10 mouse cellular contexts compared by ENCODE assay signal in genomic region chr8:110218511-110218910, GRCm38 (mm10). TPM values are rescaled to one million over a fixed set of nuclear protein-coding genes. Genes with fewer than 3 reads are reported as not detected.
DNase-seq lines count a peak whose midpoint lies in the region; ATAC-seq and TF ChIP-seq lines count a peak whose summit lies in the region.
"Had no signal": no experiment of that assay in that cellular context is flagged by ENCODE, and none has a peak within 500 bp of the region (broad histone marks: within the 10 kb centered on the region; RNA-seq: fewer than 3 reads in every experiment).

No protein-coding gene starts in this region.

- no peak for TF ChIP-seq CTCF in MEL (IDR thresholded peaks at IDR 0.05 in 2 of 3, conservative IDR thresholded peaks at IDR 0.05 in 1 of 3; ENCODE audit: control insufficient read depth in 1 of 3, insufficient read depth in 1 of 3, low read depth in 2 of 3, low read length in 3 of 3, poor library complexity in 1 of 3, severe bottlenecking in 1 of 3)
- TF ChIP-seq CTCF in thymus, adult 2 months (IDR thresholded peaks at IDR 0.05; ENCODE audit: borderline replicate concordance, control insufficient read depth, extremely low read depth, insufficient read depth, low read length, poor library complexity): no peak
- TF ChIP-seq CTCF in cerebellum, adult 2 months (IDR thresholded peaks at IDR 0.05; ENCODE audit: borderline replicate concordance, insufficient read depth, low read depth, low read length): no peak

- peaks cover 28% of the 10 kb centered on the region for H3K79me2 ChIP-seq in MEL (ENCODE audit: control insufficient read depth, insufficient read depth, low read length, poor library complexity)

- DNase-seq in heart, embryonic 10.5 days (ENCODE audit: low spot score): no peak
- DNase-seq in heart, postnatal 14 days: no peak
- DNase-seq in MEL (ENCODE audit: low read depth, low spot score): peak; percentile 72
- no peak for DNase-seq in hindbrain, embryonic 14.5 days (ENCODE audit: low spot score)
- no peak for DNase-seq in thymus, adult 2 months
- no peak for DNase-seq in cerebellum, adult 2 months
- DNase-seq in kidney, adult 11 months: no peak
- DNase-seq: right cerebral cortex, postnatal 4 days had no signal

- peak; percentile 8 to 33; a peak in 1 of 4 replicates for TF ChIP-seq EP300 in MEL (IDR thresholded peaks at IDR 0.05; ENCODE audit: low read depth in 1 of 2, low read length in 2 of 2)

- ATAC-seq in hindbrain, embryonic 14.5 days (ENCODE audit: low FRiP score): no peak
- ATAC-seq in midbrain, embryonic 12.5 days (ENCODE audit: low FRiP score, low read depth): no peak

- 69% methylated on average over 5 of the region's 5 CpGs for WGBS in heart, embryonic 10.5 days
- WGBS in hindbrain, embryonic 14.5 days: 81% methylated on average over 5 of the region's 5 CpGs
- 76% methylated on average over 5 of the region's 5 CpGs for WGBS in midbrain, embryonic 12.5 days
- WGBS in thymus, adult 2 months: 19% methylated on average over 5 of the region's 5 CpGs
- WGBS in cerebellum, adult 2 months: 60% methylated on average over 5 of the region's 5 CpGs

- no peak for TF ChIP-seq POLR2A in MEL (IDR thresholded peaks at IDR 0.05; ENCODE audit: control insufficient read depth in 1 of 2, insufficient read depth in 1 of 2, low read depth in 1 of 2, low read length in 2 of 2, poor library complexity in 1 of 2)
- TF ChIP-seq POLR2A in thymus, adult 2 months (IDR thresholded peaks at IDR 0.05; ENCODE audit: control insufficient read depth, extremely low read depth, insufficient read depth, low read length, poor library complexity): no peak
- no peak for TF ChIP-seq POLR2A in cerebellum, adult 2 months (IDR thresholded peaks at IDR 0.05; ENCODE audit: borderline replicate concordance, insufficient read depth, low read length)

- no peak for TF ChIP-seq RAD21 in MEL (IDR thresholded peaks at IDR 0.05; ENCODE audit: low read depth, low read length)

- no peaks in the 10 kb centered on the region for H3K27me3 ChIP-seq in heart, embryonic 10.5 days (ENCODE audit: insufficient read depth, poor library complexity, severe bottlenecking)
- H3K27me3 ChIP-seq in MEL (ENCODE audit: control insufficient read depth in 1 of 2, insufficient read depth in 2 of 2, low read length in 2 of 2): no peaks in the 10 kb centered on the region
- H3K27me3 ChIP-seq in hindbrain, embryonic 14.5 days (ENCODE audit: control insufficient read depth, insufficient read depth, low read length): no peaks in the 10 kb centered on the region
- H3K27me3 ChIP-seq in midbrain, embryonic 12.5 days: no peaks in the 10 kb centered on the region
- H3K27me3 ChIP-seq in thymus, adult 2 months (ENCODE audit: control insufficient read depth, insufficient read depth, low read length): no peaks in the 10 kb centered on the region
- no peaks in the 10 kb centered on the region for H3K27me3 ChIP-seq in cerebellum, adult 2 months (ENCODE audit: control insufficient read depth, insufficient read depth, low read length)

- H3K9ac ChIP-seq in MEL (ENCODE audit: control insufficient read depth, low read depth, low read length, poor library complexity, severe bottlenecking): peak overlapping the region; percentile 73
- peak overlapping the region; percentile 64 for H3K9ac ChIP-seq in hindbrain, embryonic 14.5 days
- peak overlapping the region; percentile 49; the same call in 1 of the 2 replicates for H3K9ac ChIP-seq in midbrain, embryonic 12.5 days (replicated peaks)

- H3K4me3 ChIP-seq in heart, embryonic 10.5 days: peak overlapping the region; percentile 76
- peak overlapping the region; percentile 68 to 77 for H3K4me3 ChIP-seq in MEL (ENCODE audit: control insufficient read depth in 1 of 2, insufficient read depth in 1 of 2, low read depth in 2 of 2, low read length in 2 of 2)
- peak overlapping the region; percentile 57 for H3K4me3 ChIP-seq in hindbrain, embryonic 14.5 days (replicated peaks; ENCODE audit: low read length)
- peak overlapping the region; percentile 65 for H3K4me3 ChIP-seq in midbrain, embryonic 12.5 days
- no peak overlapping the region for H3K4me3 ChIP-seq in thymus, adult 2 months (ENCODE audit: control insufficient read depth, insufficient read depth, low read length)
- H3K4me3 ChIP-seq in cerebellum, adult 2 months (replicated peaks; ENCODE audit: insufficient read depth, low read depth, low read length): no peak overlapping the region

- H3K4me1 ChIP-seq in heart, embryonic 10.5 days: peaks cover 11% of the 10 kb centered on the region
- peaks cover 0 to 11% of the 10 kb centered on the region in 2 experiments; a peak in 2 of 4 replicates for H3K4me1 ChIP-seq in MEL (ENCODE audit: control insufficient read depth in 1 of 2, insufficient read depth in 2 of 2, low read length in 2 of 2)
- peaks cover 22% of the 10 kb centered on the region for H3K4me1 ChIP-seq in hindbrain, embryonic 14.5 days (replicated peaks; ENCODE audit: control insufficient read depth, insufficient read depth, low read length)
- H3K4me1 ChIP-seq in midbrain, embryonic 12.5 days: peaks cover 13% of the 10 kb centered on the region
- H3K4me1 ChIP-seq in thymus, adult 2 months (replicated peaks; ENCODE audit: control insufficient read depth, insufficient read depth, low read length): no peaks in the 10 kb centered on the region; the same call in 1 of the 2 replicates
- H3K4me1 ChIP-seq in cerebellum, adult 2 months (ENCODE audit: control insufficient read depth, insufficient read depth, low read length): peaks cover 4% of the 10 kb centered on the region

- peaks cover 28% of the 10 kb centered on the region for H3K36me3 ChIP-seq in heart, embryonic 10.5 days
- peaks cover 6 to 13% of the 10 kb centered on the region in 2 experiments for H3K36me3 ChIP-seq in MEL (ENCODE audit: control insufficient read depth in 1 of 2, insufficient read depth in 2 of 2, low read length in 2 of 2)
- H3K36me3 ChIP-seq in hindbrain, embryonic 14.5 days (replicated peaks; ENCODE audit: control insufficient read depth, insufficient read depth): peaks cover 28% of the 10 kb centered on the region
- peaks cover 28% of the 10 kb centered on the region for H3K36me3 ChIP-seq in midbrain, embryonic 12.5 days
- H3K36me3 ChIP-seq in thymus, adult 2 months (ENCODE audit: control insufficient read depth, insufficient read depth, low read length): peaks cover 19% of the 10 kb centered on the region

- no peaks in the 10 kb centered on the region for H3K9me3 ChIP-seq in heart, embryonic 10.5 days
- H3K9me3 ChIP-seq in MEL (replicated peaks; ENCODE audit: insufficient read depth, low read length): no peaks in the 10 kb centered on the region
- no peaks in the 10 kb centered on the region for H3K9me3 ChIP-seq in hindbrain, embryonic 14.5 days (ENCODE audit: control insufficient read depth, low read length)
- H3K9me3 ChIP-seq in midbrain, embryonic 12.5 days: no peaks in the 10 kb centered on the region

- H3K4me2 ChIP-seq in hindbrain, embryonic 14.5 days (replicated peaks): peak overlapping the region; percentile 90
- peak overlapping the region; percentile 77 for H3K4me2 ChIP-seq in midbrain, embryonic 12.5 days (replicated peaks)

- intact Hi-C loops in heart, postnatal 14 days (cut with DNase I): no loop called here

- H3K27ac ChIP-seq in heart, embryonic 10.5 days: no peak overlapping the region
- peak overlapping the region; percentile 59 for H3K27ac ChIP-seq in MEL (ENCODE audit: control insufficient read depth, low read depth, low read length)
- no peak overlapping the region for H3K27ac ChIP-seq in hindbrain, embryonic 14.5 days
- H3K27ac ChIP-seq in midbrain, embryonic 12.5 days (replicated peaks): no peak overlapping the region
- no peak overlapping the region for H3K27ac ChIP-seq in thymus, adult 2 months (ENCODE audit: control insufficient read depth, insufficient read depth, low read length)
- H3K27ac ChIP-seq in cerebellum, adult 2 months (ENCODE audit: insufficient read depth, low read length): no peak overlapping the region

TF ChIP-seq in MEL, 35 proteins besides CTCF, POLR2A, EP300 and RAD21 (continues in another document):
- TF ChIP-seq ELF1 (IDR thresholded peaks at IDR 0.05; ENCODE audit: low read depth, low read length) (no peak), GABPA (IDR thresholded peaks at IDR 0.05; ENCODE audit: low read depth, low read length) (no peak), SMC3 (IDR thresholded peaks at IDR 0.05; ENCODE audit: low read depth, low read length) (no peak)

RNA-seq across cellular contexts. Expression of gene Cmtr2, which starts 3.0 kb away (rescaled TPM):
- 6.4 and 7.6 TPM in 2 replicates for polyA plus RNA-seq in heart, embryonic 10.5 days (2016; fragmentation: Nextera tagmentation; extraction: Ambion mirVana)
- 1 to 10 TPM; 2.6 to 2.9 TPM for total RNA-seq in heart, postnatal 14 days (2021)
- total RNA-seq in MEL (2012; rRNA removed): 17.2 and 23.5 TPM in 2 replicates
- polyA plus RNA-seq in MEL (2012; ENCODE audit: insufficient read depth in 1 of 2, insufficient read length in 2 of 2, low read depth in 1 of 2, low replicate concordance in 2 of 2, missing spikeins in 1 of 2): 10 to 100 TPM in 1 of 2 experiments, not detected in 1; 11.6 TPM
- 10.8 and 12.3 TPM in 2 replicates for polyA plus RNA-seq in hindbrain, embryonic 14.5 days (2014; fragmentation: Nextera tagmentation; extraction: Ambion mirVana)
- polyA plus RNA-seq in midbrain, embryonic 12.5 days (2016; fragmentation: Nextera tagmentation; extraction: Ambion mirVana): 11.8 and 13.6 TPM in 2 replicates
- 5.9 and 6.4 TPM in 2 replicates for polyA plus RNA-seq in thymus, adult 2 months (2012; rRNA removed)
- polyA plus RNA-seq in cerebellum, adult 2 months (2012; rRNA removed): 13.2 and 13.8 TPM in 2 replicates

RNA-seq across cellular contexts. Expression of gene Hydin, which starts 48.3 kb away (rescaled TPM):
- 0.06 and 0.14 TPM in 2 replicates for polyA plus RNA-seq in heart, embryonic 10.5 days (2016; fragmentation: Nextera tagmentation; extraction: Ambion mirVana)
- under 1 TPM; 0.07 to 0.24 TPM for total RNA-seq in heart, postnatal 14 days (2021)
- not detected in 2 replicates for total RNA-seq in MEL (2012; rRNA removed)
- not detected for polyA plus RNA-seq in MEL (2012; ENCODE audit: insufficient read depth in 1 of 2, insufficient read length in 2 of 2, low read depth in 1 of 2, low replicate concordance in 2 of 2, missing spikeins in 1 of 2)
- polyA plus RNA-seq in hindbrain, embryonic 14.5 days (2014; fragmentation: Nextera tagmentation; extraction: Ambion mirVana): 0.30 and 0.80 TPM in 2 replicates
- polyA plus RNA-seq in midbrain, embryonic 12.5 days (2016; fragmentation: Nextera tagmentation; extraction: Ambion mirVana): 0.03 and 0.05 TPM in 2 replicates
- 0.13 and 0.19 TPM in 2 replicates for polyA plus RNA-seq in thymus, adult 2 months (2012; rRNA removed)
- 0.70 and 0.71 TPM in 2 replicates for polyA plus RNA-seq in cerebellum, adult 2 months (2012; rRNA removed)
- polyA plus RNA-seq: large intestine, adult 2 months had no signal

RNA-seq across cellular contexts. Expression of gene Calb2, which starts 50.5 kb away (rescaled TPM):
- 0.48 and 1.5 TPM in 2 replicates for polyA plus RNA-seq in heart, embryonic 10.5 days (2016; fragmentation: Nextera tagmentation; extraction: Ambion mirVana)
- total RNA-seq in heart, postnatal 14 days (2021): not detected
- 0.10 and 0.12 TPM in 2 replicates for total RNA-seq in MEL (2012; rRNA removed)
- polyA plus RNA-seq in MEL (2012; ENCODE audit: insufficient read depth in 1 of 2, insufficient read length in 2 of 2, low read depth in 1 of 2, low replicate concordance in 2 of 2, missing spikeins in 1 of 2): under 1 TPM in 1 of 2 experiments, not detected in 1; 0.82 TPM
- 78.4 and 102 TPM in 2 replicates for polyA plus RNA-seq in hindbrain, embryonic 14.5 days (2014; fragmentation: Nextera tagmentation; extraction: Ambion mirVana)
- polyA plus RNA-seq in midbrain, embryonic 12.5 days (2016; fragmentation: Nextera tagmentation; extraction: Ambion mirVana): 7.2 and 10.9 TPM in 2 replicates
- 0.73 and 0.84 TPM in 2 replicates for polyA plus RNA-seq in thymus, adult 2 months (2012; rRNA removed)
- 542 and 550 TPM in 2 replicates for polyA plus RNA-seq in cerebellum, adult 2 months (2012; rRNA removed)

Comparison
In these comparisons a context has a peak if more than half of its experiments do, and no peak if none do; other contexts are left out.
1. H3K4me3 ChIP-seq: peak in heart, embryonic 10.5 days (single experiment), MEL (2 of 2), hindbrain, embryonic 14.5 days (single experiment) and midbrain, embryonic 12.5 days (single experiment); none in thymus, adult 2 months (single experiment) and cerebellum, adult 2 months (single experiment).
2. Peak in every context shown above with its lines, with median percentiles within 50 percentile points of each other: H3K9ac ChIP-seq.